Mouse (Mus musculus) liver, adult 2 months (tissue): ENCODE results near the gene Zdhhc14. TPM values are rescaled to one million over a fixed set of nuclear protein-coding genes. Genes with fewer than 3 reads are reported as not detected.

Experiments
- DNase-seq: peaks from one replicate; pipeline ENCODE4 v3.0.0-alpha.2; 2011; ENCODE audit warnings: low read depth, low spot score; ENCODE audit errors: extremely low read depth
- H3K27ac ChIP-seq: fragments of 200-500 bp; replicated peaks from 2 replicates; pipeline ENCODE4 v1.5.1; 2012; ENCODE audit warnings: low read depth, mild to moderate bottlenecking, control low read depth, inconsistent platforms, low read length; ENCODE audit not compliant: insufficient read depth
- H3K27me3 ChIP-seq: fragments of 200-500 bp; 2 replicates; pipeline ENCODE4 v1.6.1; 2012; ENCODE audit warnings: mild to moderate bottlenecking, moderate library complexity, low read length, inconsistent platforms; ENCODE audit not compliant: control insufficient read depth, insufficient read depth
- H3K36me3 ChIP-seq: fragments of 200-500 bp; 2 replicates; pipeline ENCODE4 v1.6.1; 2012; ENCODE audit warnings: low read length, inconsistent platforms; ENCODE audit not compliant: control insufficient read depth, insufficient read depth
- H3K4me1 ChIP-seq: fragments of 200-500 bp; 2 replicates; pipeline ENCODE4 v1.6.1; 2011; ENCODE audit warnings: low read length; ENCODE audit not compliant: control insufficient read depth, insufficient read depth
- H3K4me3 ChIP-seq: fragments of 200-500 bp; 2 replicates; pipeline ENCODE4 v1.5.1; 2011; ENCODE audit warnings: low read depth, mild to moderate bottlenecking, control low read depth, low read length, moderate library complexity; ENCODE audit not compliant: insufficient read depth
- H3K79me2 ChIP-seq: fragments of 200-500 bp; 2 replicates; pipeline ENCODE4 v1.6.1; 2012; ENCODE audit warnings: inconsistent platforms, mild to moderate bottlenecking, low read length, moderate library complexity; ENCODE audit not compliant: control insufficient read depth, insufficient read depth
- H3K9ac ChIP-seq: fragments of 200-500 bp; 2 replicates; pipeline ENCODE4 v1.6.1; 2012; ENCODE audit warnings: low read depth, mild to moderate bottlenecking, control low read depth, inconsistent platforms, low read length
- CTCF ChIP-seq: fragments of 200-500 bp; IDR thresholded peaks from 2 replicates; pipeline ENCODE4 v1.5.1; 2011; ENCODE audit warnings: low read depth, low read length, control low read depth
- POLR2A ChIP-seq: fragments of 200-500 bp; IDR thresholded peaks from 2 replicates; pipeline ENCODE4 v1.6.1; 2011; ENCODE audit warnings: low read length, control low read depth; ENCODE audit not compliant: insufficient read depth; ENCODE audit errors: extremely low read depth
- WGBS: fragments of 180-500 bp; shearing (Covaris S2); methylation state at CpG from one replicate; pipeline ENCODE4 v1.1.7; 2018; 5-methylcytosine and 5-hydroxymethylcytosine counted together
- polyA plus RNA-seq: library from polyadenylated mRNA; depleted of rRNA; stranded (reverse); fragments of >200 nt; gene quantifications from 2 replicates; pipeline ENCODE4 v1.2.3, GENCODE M21; 2012
- total RNA-seq: library from RNA; depleted of rRNA; stranded (reverse); fragments of >200 nt; gene quantifications from 2 replicates; pipeline ENCODE4 v1.2.3, GENCODE M21; 2014

The Zdhhc14 gene
- total and polyA plus RNA-seq, 2 experiments = 0.99 to 1.1 TPM

- Histone ChIP-seq H3K79me2 (no peaks in the 10 kb centered on the region), H3K27ac (no peak overlapping the region), H3K36me3 (no peaks in the 10 kb centered on the region), H3K9ac (no peak overlapping the region), H3K4me3 (no peak overlapping the region), H3K27me3 (no peaks in the 10 kb centered on the region), H3K4me1 (no peaks in the 10 kb centered on the region)
- WGBS = 46% methylated on average over 4 of the region's 4 CpGs
- TF ChIP-seq CTCF (no peak), POLR2A (no peak)
- DNase-seq = no peak
Measured at GRCm38 (mm10) chr17:5467177-5467576, 25.2 kb upstream of the Zdhhc14 start.

GRCm38 (mm10) chr17:5472268-5472667 is 20.1 kb upstream of the Zdhhc14 start:
- WGBS = 52% methylated on average over 3 of the region's 3 CpGs
- no peaks in the 10 kb centered on the region for H3K36me3 ChIP-seq
- DNase-seq = no peak

GRCm38 (mm10) chr17:5475960-5476725 is 16.2 kb upstream of the Zdhhc14 start:
- TF ChIP-seq CTCF (no peak), POLR2A (no peak)
- H3K79me2 ChIP-seq = no peaks in the 10 kb centered on the region
- no peaks in the 10 kb centered on the region for H3K27me3 ChIP-seq
- 69% methylated on average over 14 of the region's 14 CpGs for WGBS
- H3K9ac ChIP-seq = no peak overlapping the region
- no peaks in the 10 kb centered on the region for H3K36me3 ChIP-seq
- no peak overlapping the region for H3K4me3 ChIP-seq
- H3K27ac ChIP-seq = no peak overlapping the region
- DNase-seq = no peak
- H3K4me1 ChIP-seq = no peaks in the 10 kb centered on the region

More at GRCm38 (mm10) chr17:5472268-5472667, 20.1 kb upstream of the Zdhhc14 start:
- Histone ChIP-seq H3K9ac (no peak overlapping the region), H3K4me3 (no peak overlapping the region), H3K4me1 (no peaks in the 10 kb centered on the region), H3K27me3 (no peaks in the 10 kb centered on the region), H3K79me2 (no peaks in the 10 kb centered on the region), H3K27ac (no peak overlapping the region)
- TF ChIP-seq POLR2A (no peak), CTCF (no peak)

GRCm38 (mm10) chr17:5483456-5483855 is 8.9 kb upstream of the Zdhhc14 start:
- no peaks in the 10 kb centered on the region for H3K36me3 ChIP-seq
- H3K79me2 ChIP-seq = no peaks in the 10 kb centered on the region
- no peak for TF ChIP-seq CTCF
- TF ChIP-seq POLR2A = no peak
- no peaks in the 10 kb centered on the region for H3K27me3 ChIP-seq
- WGBS = 60% methylated on average over 4 of the region's 4 CpGs
- H3K4me3 ChIP-seq = no peak overlapping the region
- DNase-seq = no peak
- no peak overlapping the region for H3K27ac ChIP-seq
- H3K4me1 ChIP-seq = no peaks in the 10 kb centered on the region
- H3K9ac ChIP-seq = no peak overlapping the region

GRCm38 (mm10) chr17:5484663-5485062 is 7.7 kb upstream of the Zdhhc14 start:
- Histone ChIP-seq H3K79me2 (no peaks in the 10 kb centered on the region), H3K27me3 (no peaks in the 10 kb centered on the region), H3K4me1 (no peaks in the 10 kb centered on the region), H3K36me3 (no peaks in the 10 kb centered on the region), H3K9ac (no peak overlapping the region), H3K27ac (no peak overlapping the region), H3K4me3 (no peak overlapping the region)
- TF ChIP-seq POLR2A = no peak
- TF ChIP-seq CTCF = no peak
- DNase-seq = no peak
- WGBS = 100% methylated on average over 1 of the region's 1 CpGs

- H3K27me3 ChIP-seq = no peaks in the 10 kb centered on the region
- H3K9ac ChIP-seq = no peak overlapping the region
- H3K4me1 ChIP-seq = peaks cover 2% of the 10 kb centered on the region
- H3K79me2 ChIP-seq = no peaks in the 10 kb centered on the region
- WGBS = 75% methylated on average over 9 of the region's 9 CpGs
- H3K27ac ChIP-seq = no peak overlapping the region
- DNase-seq = no peak
- H3K4me3 ChIP-seq = no peak overlapping the region
- no peaks in the 10 kb centered on the region for H3K36me3 ChIP-seq
- TF ChIP-seq POLR2A (no peak), CTCF (no peak)
Measured at GRCm38 (mm10) chr17:5488156-5488555, 4.2 kb upstream of the Zdhhc14 start.
